Mouse (Mus musculus) olfactory bulb, adult 2 months (tissue): ENCODE data around the gene Tmem37.

ENCODE experiments used
- CTCF ChIP-seq: fragments of 200-500 bp; IDR thresholded peaks from 2 replicates; pipeline ENCODE4 v1.5.1; 2012; ENCODE audit warnings: low read depth, mild to moderate bottlenecking, low read length, moderate library complexity; ENCODE audit not compliant: insufficient read depth
- POLR2A ChIP-seq: fragments of 200-500 bp; IDR thresholded peaks from 2 replicates; pipeline ENCODE4 v1.6.1; 2012; ENCODE audit warnings: mild to moderate bottlenecking, low read depth, low read length, moderate library complexity; ENCODE audit not compliant: insufficient read depth

- TF ChIP-seq CTCF (no peak), POLR2A (no peak)
Measured at GRCm38 (mm10) chr1:120099483-120099882, 25.6 kb upstream of the Tmem37 start.
